Mouse (Mus musculus) stomach, embryonic 16.5 days (tissue): Measurements from ENCODE around the gene Ankrd52. TPM values are rescaled to one million over a fixed set of nuclear protein-coding genes. Genes with fewer than 3 reads are reported as not detected.

Experiments
- ATAC-seq: fragments of 200-750 bp; cut with Nextera tagmentation; 2 replicates; pipeline ENCODE4 v1.8.0; 2017; ENCODE audit warnings: moderate number of reproducible peaks, moderate TSS enrichment; ENCODE audit not compliant: insufficient read depth, low FRiP score
- H3K27ac ChIP-seq: fragments of 300-500 bp; sonication (generic); 2 replicates; pipeline ENCODE4 v1.5.1; 2014; ENCODE audit warnings: low read length
- H3K27me3 ChIP-seq: fragments of 300-500 bp; sonication (generic); 2 replicates; pipeline ENCODE4 v1.6.1; 2014; ENCODE audit warnings: low read length, control low read depth, mixed read lengths; ENCODE audit not compliant: control insufficient read depth, insufficient read depth
- H3K36me3 ChIP-seq: fragments of 300-500 bp; sonication (generic); 2 replicates; pipeline ENCODE4 v1.6.1; 2014; ENCODE audit warnings: low read length; ENCODE audit not compliant: control insufficient read depth, insufficient read depth
- H3K4me1 ChIP-seq: fragments of 300-500 bp; sonication (generic); 2 replicates; pipeline ENCODE4 v1.6.1; 2014; ENCODE audit warnings: low read length, control low read depth, mixed read lengths; ENCODE audit not compliant: control insufficient read depth, insufficient read depth
- H3K4me2 ChIP-seq: fragments of 300-500 bp; sonication (generic); 2 replicates; pipeline ENCODE4 v1.6.1; 2014; ENCODE audit warnings: low read depth, low read length, mixed read lengths
- H3K4me3 ChIP-seq: fragments of 300-500 bp; sonication (generic); replicated peaks from 2 replicates; pipeline ENCODE4 v1.5.1; 2014; ENCODE audit warnings: mild to moderate bottlenecking, low read length
- H3K9ac ChIP-seq: fragments of 300-500 bp; sonication (generic); 2 replicates; pipeline ENCODE4 v1.6.1; 2014; ENCODE audit warnings: low read length
- H3K9me3 ChIP-seq: fragments of 300-500 bp; sonication (generic); replicated peaks from 2 replicates; pipeline ENCODE4 v1.6.1; 2016; ENCODE audit warnings: low read length, control low read depth; ENCODE audit not compliant: control insufficient read depth
- whole genome bisulfite sequencing: fragments of 180-500 bp; shearing (Covaris S2); extraction: QIAGEN DNeasy Blood & Tissue Kit; methylation state at CpG from one replicate; pipeline ENCODE4 v1.1.7; 2014; 5-methylcytosine and 5-hydroxymethylcytosine counted together
- polyA plus RNA-seq: library from polyadenylated mRNA; unstranded; fragments of >200 nt; fragmentation: Nextera tagmentation; extraction: Ambion mirVana; gene quantifications from 2 replicates; pipeline ENCODE4 v1.2.1, GENCODE M21; 2015

The Ankrd52 gene
- polyA plus RNA-seq, 1 experiment from 2014 or later, result 10.0 TPM

- peaks cover 5% of the 10 kb centered on the region; the same call in 1 of the 2 replicates for H3K36me3 ChIP-seq
- peak overlapping the region; percentile 75 for H3K4me3 ChIP-seq
- peak overlapping the region; percentile 78 for H3K9ac ChIP-seq
- no peaks in the 10 kb centered on the region for H3K27me3 ChIP-seq
- WGBS, result 19% methylated on average over 19 of the region's 19 CpGs
- peak overlapping the region; percentile 86 for H3K4me2 ChIP-seq
- peaks cover 3% of the 10 kb centered on the region for H3K4me1 ChIP-seq
- peak; percentile 48 for ATAC-seq
- no peaks in the 10 kb centered on the region for H3K9me3 ChIP-seq
- H3K27ac ChIP-seq, result peak overlapping the region; percentile 87
Observed at GRCm38 (mm10) chr10:128367899-128368401, 9.0 kb upstream of the Ankrd52 start.

GRCm38 (mm10) chr10:128368402-128369217, 8.3 kb upstream of the Ankrd52 start, which contains the start of gene Coq10a:
Gene Coq10a (minus strand): TSS chr10:128368997.
- Histone ChIP-seq H3K9ac (peak within 1 kb of the TSS; percentile 78), H3K4me2 (peak within 1 kb of the TSS; percentile 86), H3K36me3 (peaks cover under 1% of the 10 kb centered on the region; the same call in 1 of the 2 replicates), H3K4me1 (peaks cover 3% of the 10 kb centered on the region), H3K27ac (peak within 1 kb of the TSS; percentile 87), H3K27me3 (no peaks in the 10 kb centered on the region), H3K4me3 (peak within 1 kb of the TSS; percentile 75), H3K9me3 (no peaks in the 10 kb centered on the region)
- WGBS, result under 1% methylated on average over 70 of the region's 87 CpGs
- peak; percentile 93 for ATAC-seq

- no peak for ATAC-seq
- Histone ChIP-seq H3K27me3 (no peaks in the 10 kb centered on the region), H3K36me3 (no peaks in the 10 kb centered on the region), H3K27ac (peak overlapping the region; percentile 87), H3K4me2 (peak overlapping the region; percentile 86), H3K9ac (peak overlapping the region; percentile 78), H3K4me1 (peaks cover 3% of the 10 kb centered on the region), H3K4me3 (peak overlapping the region; percentile 75), H3K9me3 (no peaks in the 10 kb centered on the region)
- 3% methylated on average over 9 of the region's 9 CpGs for WGBS
Observed at GRCm38 (mm10) chr10:128369218-128369543, 7.7 kb upstream of the Ankrd52 start.

- no peaks in the 10 kb centered on the region for H3K36me3 ChIP-seq
- H3K4me3 ChIP-seq, result peak overlapping the region; percentile 75
- peak overlapping the region; percentile 78; the same call in 1 of the 2 replicates for H3K9ac ChIP-seq
- H3K4me1 ChIP-seq, result peaks cover 3% of the 10 kb centered on the region
- no peak for ATAC-seq
- H3K9me3 ChIP-seq, result no peaks in the 10 kb centered on the region
- peak overlapping the region; percentile 86 for H3K4me2 ChIP-seq
- H3K27me3 ChIP-seq, result no peaks in the 10 kb centered on the region
- WGBS, result 63% methylated on average over 6 of the region's 6 CpGs
- H3K27ac ChIP-seq, result peak overlapping the region; percentile 87
Observed at GRCm38 (mm10) chr10:128369599-128369998, 7.3 kb upstream of the Ankrd52 start.

- no peak for ATAC-seq
- Histone ChIP-seq H3K9me3 (no peaks in the 10 kb centered on the region), H3K36me3 (no peaks in the 10 kb centered on the region), H3K27me3 (no peaks in the 10 kb centered on the region), H3K9ac (no peak overlapping the region), H3K4me3 (no peak overlapping the region), H3K4me1 (peaks cover 3% of the 10 kb centered on the region), H3K27ac (no peak overlapping the region), H3K4me2 (no peak overlapping the region)
- WGBS, result 64% methylated on average over 5 of the region's 6 CpGs
Observed at GRCm38 (mm10) chr10:128370021-128370420, 6.9 kb upstream of the Ankrd52 start.

- no peak overlapping the region for H3K27ac ChIP-seq
- H3K4me2 ChIP-seq, result no peak overlapping the region
- H3K27me3 ChIP-seq, result no peaks in the 10 kb centered on the region
- H3K4me1 ChIP-seq, result peaks cover 3% of the 10 kb centered on the region
- no peak overlapping the region for H3K4me3 ChIP-seq
- no peaks in the 10 kb centered on the region for H3K36me3 ChIP-seq
- WGBS, result 46% methylated on average over 4 of the region's 4 CpGs
- no peak overlapping the region for H3K9ac ChIP-seq
- no peak for ATAC-seq
- H3K9me3 ChIP-seq, result no peaks in the 10 kb centered on the region
Observed at GRCm38 (mm10) chr10:128370601-128371000, 6.3 kb upstream of the Ankrd52 start.

- Histone ChIP-seq H3K27me3 (no peaks in the 10 kb centered on the region), H3K36me3 (no peaks in the 10 kb centered on the region), H3K4me2 (no peak overlapping the region), H3K9me3 (no peaks in the 10 kb centered on the region), H3K4me1 (peaks cover 6% of the 10 kb centered on the region), H3K4me3 (no peak overlapping the region), H3K9ac (no peak overlapping the region), H3K27ac (no peak overlapping the region)
- no peak for ATAC-seq
- 78% methylated on average over 5 of the region's 5 CpGs for WGBS
Observed at GRCm38 (mm10) chr10:128372142-128372541, 4.8 kb upstream of the Ankrd52 start.

- 68% methylated on average over 6 of the region's 6 CpGs for WGBS
- Histone ChIP-seq H3K4me1 (peaks cover 7% of the 10 kb centered on the region), H3K36me3 (no peaks in the 10 kb centered on the region), H3K4me2 (no peak overlapping the region), H3K27ac (no peak overlapping the region), H3K9me3 (no peaks in the 10 kb centered on the region), H3K4me3 (no peak overlapping the region), H3K9ac (no peak overlapping the region), H3K27me3 (no peaks in the 10 kb centered on the region)
- no peak for ATAC-seq
Observed at GRCm38 (mm10) chr10:128372989-128373748, 3.7 kb upstream of the Ankrd52 start.

GRCm38 (mm10) chr10:128374393-128374792, 2.5 kb upstream of the Ankrd52 start:
- no peak for ATAC-seq
- no peak overlapping the region for H3K27ac ChIP-seq
- no peaks in the 10 kb centered on the region for H3K27me3 ChIP-seq
- peaks cover 2% of the 10 kb centered on the region; the same call in 1 of the 2 replicates for H3K36me3 ChIP-seq
- no peak overlapping the region for H3K4me2 ChIP-seq
- H3K4me3 ChIP-seq, result no peak overlapping the region
- 75% methylated on average over 6 of the region's 6 CpGs for WGBS
- peaks cover 16% of the 10 kb centered on the region for H3K4me1 ChIP-seq
- H3K9me3 ChIP-seq, result no peaks in the 10 kb centered on the region
- no peak overlapping the region for H3K9ac ChIP-seq
